Mouse (Mus musculus): ENCODE measurements around the gene Dlgap1.

DNA sequence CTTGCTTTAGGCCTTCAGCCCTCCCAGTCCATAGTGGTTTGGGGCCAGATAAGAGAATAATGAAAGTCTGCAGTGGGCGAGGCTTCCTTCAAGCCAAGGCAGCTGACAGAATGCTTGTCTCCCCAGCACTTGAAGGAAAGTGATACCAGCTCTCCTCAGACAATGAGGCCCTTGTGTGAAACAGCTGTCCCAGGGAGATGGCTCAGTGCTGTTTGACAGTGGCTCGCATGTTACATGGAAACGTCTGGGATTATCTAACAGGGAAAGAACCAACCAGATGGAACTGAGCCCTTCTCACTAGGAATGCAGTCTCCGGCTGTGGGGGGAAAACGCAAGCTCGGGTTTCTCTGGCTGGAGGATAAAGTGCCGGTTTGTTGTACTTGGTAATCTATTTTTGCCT lies 825.4 kb downstream of the Dlgap1 start:
- TF ChIP-seq CTCF (IDR thresholded peaks at IDR 0.05; ENCODE audit: extremely low read depth, insufficient read depth, insufficient read length, insufficient replicate concordance) (no peak), POLR2A (IDR thresholded peaks at IDR 0.05; ENCODE audit: low read depth, low read length) (no peak)

All from spleen, adult 2 months (tissue).